Mouse (Mus musculus) B cell, adult (primary cell): ENCODE data around the gene Thumpd2. TPM values are rescaled to one million over a fixed set of nuclear protein-coding genes. Genes with fewer than 3 reads are reported as not detected.

Experiments
- total RNA-seq: library from RNA; stranded (reverse); gene quantifications from 4 replicates; pipeline ENCODE4 v1.2.4, GENCODE M21; 2023; ENCODE audit not compliant: inconsistent age

Thumpd2 gene
- 10.1 to 12.9 TPM (median 11.7 TPM) in 4 replicates for total RNA-seq

DNA sequence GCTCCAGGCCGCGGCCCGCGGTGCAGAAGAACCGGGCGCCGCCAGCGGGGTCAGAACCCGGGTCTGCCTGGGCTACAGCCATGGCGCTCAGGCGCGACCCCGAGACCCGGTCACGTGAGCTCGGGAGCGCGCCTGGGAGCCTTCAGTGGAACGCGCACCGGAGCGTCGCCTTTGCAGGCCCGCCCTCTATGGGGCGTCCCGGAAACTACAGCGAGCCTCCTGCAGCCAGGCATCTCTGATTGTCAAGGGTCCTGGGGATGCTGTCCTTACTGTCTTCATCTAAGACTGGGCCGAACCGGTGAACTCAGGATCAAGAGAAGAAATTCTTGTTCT, at the start of gene Thumpd2:
Gene Thumpd2 (minus strand): TSS at position 104 of the 333 bp plus-strand sequence.

Other genes with a start within 250 kb of the Thumpd2 start
- gene Tmem178, start 120.5 kb downstream of the Thumpd2 start, total RNA-seq, result not detected in 4 replicates